Comparison of ENCODE assay signal across 8 mouse cellular contexts in the genomic region with DNA sequence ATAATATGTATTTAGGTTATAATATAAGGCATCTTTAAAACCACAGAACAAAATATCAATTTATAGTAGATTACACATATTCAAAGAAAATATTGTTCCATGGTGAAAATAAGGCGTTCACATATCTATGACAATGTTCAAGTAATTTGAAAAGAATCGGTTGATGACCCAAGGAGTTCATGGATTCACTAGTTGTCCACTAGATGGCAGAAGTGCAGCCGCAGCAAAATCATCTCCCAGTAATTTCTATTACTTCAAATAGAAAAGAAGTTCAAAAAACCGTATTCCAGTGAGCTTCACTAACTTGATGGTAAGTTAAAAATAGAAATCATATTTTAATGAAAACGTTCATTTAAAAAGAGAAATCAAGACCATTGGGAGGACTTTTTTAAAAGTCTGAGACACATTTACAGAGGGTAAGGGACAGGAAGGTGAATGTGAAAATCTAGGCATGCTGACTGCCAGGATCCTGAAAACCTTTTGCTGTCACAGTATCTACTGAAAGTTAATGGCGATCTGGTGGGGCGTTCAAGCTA. TPM values are rescaled to one million over a fixed set of nuclear protein-coding genes. Genes with fewer than 3 reads are reported as not detected.
DNase-seq lines count a peak whose midpoint lies in the region; ATAC-seq and TF ChIP-seq lines count a peak whose summit lies in the region.
"Had no signal": no experiment of that assay in that cellular context is flagged by ENCODE, and none has a peak within 500 bp of the region (broad histone marks: within the 10 kb centered on the region; RNA-seq: fewer than 3 reads in every experiment).

No protein-coding gene starts in this region.

- no peak overlapping the region for H3K9ac ChIP-seq in heart, embryonic 16.5 days (ENCODE audit: low read length)
- H3K9ac ChIP-seq: embryonic facial prominence, embryonic 13.5 days had no signal

- 0 out of 2 replicates have a peak overlapping the region, but pooled peaks have one; percentile 3 for H3K4me3 ChIP-seq in heart, embryonic 16.5 days (ENCODE audit: low read length)
- H3K4me3 ChIP-seq in cortical plate, adult 2 months (ENCODE audit: insufficient read depth, low read length): no peak overlapping the region
- H3K4me3 ChIP-seq: embryonic facial prominence, embryonic 13.5 days had no signal

- H3K27ac ChIP-seq in heart, embryonic 16.5 days (ENCODE audit: low read length): no peak overlapping the region
- no peak overlapping the region for H3K27ac ChIP-seq in cortical plate, adult 2 months (ENCODE audit: insufficient read depth, low read length)
- H3K27ac ChIP-seq: embryonic facial prominence, embryonic 13.5 days had no signal

- ATAC-seq in heart, embryonic 16.5 days (replicated peaks; ENCODE audit: extremely low read depth, insufficient read depth, low FRiP score): no peak
- no peak for ATAC-seq in activated CD4-positive, CD25-positive, alpha-beta regulatory T cell, adult 4 months
- no peak for ATAC-seq in inflammation-experienced regulatory T-cells, adult 6 months

- H3K27me3 ChIP-seq in heart, embryonic 16.5 days (ENCODE audit: control insufficient read depth, insufficient read depth, low read length): no peaks in the 10 kb centered on the region
- H3K27me3 ChIP-seq: embryonic facial prominence, embryonic 13.5 days had no signal

- H3K36me3 ChIP-seq in heart, embryonic 16.5 days (ENCODE audit: control insufficient read depth, insufficient read depth): no peaks in the 10 kb centered on the region
- H3K36me3 ChIP-seq: embryonic facial prominence, embryonic 13.5 days had no signal

- peak; percentile 38; the same call in 1 of the 2 replicates for TF ChIP-seq CTCF in cortical plate, adult 2 months (IDR thresholded peaks at IDR 0.05; ENCODE audit: extremely low read depth, insufficient read depth, low read length)

- no peak for DNase-seq in heart, postnatal 36 days
- DNase-seq in thymus, postnatal 0 days (ENCODE audit: low spot score): peak; percentile 3
- DNase-seq in thymus, adult 18-20 months: no peak

- WGBS in heart, embryonic 16.5 days: 27% methylated on average over 7 of the region's 7 CpGs

- H3K4me1 ChIP-seq in heart, embryonic 16.5 days (ENCODE audit: control insufficient read depth, insufficient read depth, low read length): no peaks in the 10 kb centered on the region
- H3K4me1 ChIP-seq in cortical plate, adult 2 months (ENCODE audit: control insufficient read depth, insufficient read depth, low read length): no peaks in the 10 kb centered on the region

- peak overlapping the region; percentile 34; the same call in 1 of the 2 replicates for H3K4me2 ChIP-seq in heart, embryonic 16.5 days (ENCODE audit: low read depth, low read length)
- H3K4me2 ChIP-seq: embryonic facial prominence, embryonic 13.5 days had no signal

- TF ChIP-seq POLR2A in cortical plate, adult 2 months (IDR thresholded peaks at IDR 0.05; ENCODE audit: extremely low read depth, insufficient read depth, low read length): no peak

- no peaks in the 10 kb centered on the region for H3K9me3 ChIP-seq in heart, embryonic 16.5 days (replicated peaks; ENCODE audit: control insufficient read depth, low read length)
- H3K9me3 ChIP-seq: embryonic facial prominence, embryonic 13.5 days had no signal

- intact Hi-C loops in heart, postnatal 36 days (cut with DNase I): loop anchor here (2.0 kb wide), 1 partner anchor 27 kb away; no protein-coding TSS in a partner anchor

RNA-seq across cellular contexts. Expression of a gene that starts 43.2 kb away (rescaled TPM):
- 777 and 809 TPM in 2 replicates for polyA plus RNA-seq in heart, embryonic 16.5 days (2015; fragmentation: Nextera tagmentation; extraction: Ambion mirVana)
- total RNA-seq in heart, postnatal 36 days (2021): 1,000 to 10,000 TPM; 1,207 to 1,289 TPM
- 273 and 282 TPM in 2 replicates for polyA plus RNA-seq in thymus, postnatal 0 days (2015; fragmentation: Nextera tagmentation; extraction: Ambion mirVana)
- polyA plus RNA-seq in cortical plate, adult 2 months (2012; rRNA removed): 163 and 166 TPM in 2 replicates
- polyA plus RNA-seq in activated CD4-positive, CD25-positive, alpha-beta regulatory T cell, adult 4 months (2017; shearing (Covaris generic)): 100 to 1,000 TPM; 140 to 147 TPM
- 100 to 1,000 TPM in 2 of 3 experiments, 10 to 100 TPM in 1; 94.7 to 153 (median 113) TPM for polyA plus RNA-seq in inflammation-experienced regulatory T-cells, adult 6 months (2017; shearing (Covaris generic))
